Mouse (Mus musculus): ENCODE measurements around the gene Hbb-bh1.
"Not testable (repeated sequence)": the region's sequence is repeated elsewhere in the genome, so short reads cannot be mapped to it uniquely, and the experiment has no call there.

Gene Hbb-bh1

GRCm38 (mm10) chr7:103812174-103812573 lies 30.8 kb downstream of the Hbb-bh1 start:
- no peak for DNase-seq (ENCODE audit: low spot score)

- DNase-seq (ENCODE audit: low spot score): no peak
These were observed 31.6 kb downstream of the Hbb-bh1 start for GRCm38 (mm10) chr7:103811223-103811845.

DNA sequence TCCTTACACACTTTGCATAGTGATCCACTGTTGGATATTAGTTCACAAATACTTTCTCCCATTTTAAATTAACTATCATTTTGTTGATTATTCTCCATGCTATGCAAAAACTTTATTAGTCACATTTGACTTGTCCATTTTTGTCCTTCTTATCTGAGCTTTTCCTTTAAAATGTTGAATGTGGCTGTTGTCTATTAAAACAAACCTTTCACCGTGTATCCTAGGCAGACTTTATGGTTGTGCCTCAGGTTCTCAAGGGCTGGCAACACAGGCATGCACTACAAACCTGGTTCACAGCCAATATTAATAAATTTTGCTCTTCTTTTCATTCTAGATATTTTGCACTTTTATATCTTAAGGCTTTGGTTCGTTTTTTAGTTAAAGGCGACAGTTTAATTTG lies 32.2 kb downstream of the Hbb-bh1 start:
- DNase-seq (ENCODE audit: low spot score): no peak

- no peak for DNase-seq (ENCODE audit: low spot score)
These were observed 32.7 kb downstream of the Hbb-bh1 start for GRCm38 (mm10) chr7:103810296-103810695.

DNA sequence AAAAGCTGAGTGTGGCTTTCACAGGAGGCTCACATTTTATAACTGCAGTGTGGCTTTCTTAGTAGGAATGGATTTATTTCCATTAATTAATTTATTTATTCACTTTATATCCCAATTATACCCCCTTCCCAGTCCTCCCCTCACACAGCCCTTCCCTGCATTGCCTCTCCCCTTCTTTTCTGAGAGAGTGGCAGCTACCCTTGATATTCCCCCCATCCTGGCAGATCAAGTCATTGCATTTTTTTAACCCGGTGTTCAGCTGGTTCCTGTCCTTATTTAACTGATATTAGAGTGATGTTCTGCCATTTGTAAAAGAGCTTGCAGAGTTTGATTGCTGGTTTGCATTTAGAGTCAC lies 33.2 kb downstream of the Hbb-bh1 start:
- DNase-seq (ENCODE audit: low spot score): no peak

- DNase-seq (ENCODE audit: low spot score): no peak
These were observed 33.8 kb downstream of the Hbb-bh1 start for GRCm38 (mm10) chr7:103808971-103809800.

DNA sequence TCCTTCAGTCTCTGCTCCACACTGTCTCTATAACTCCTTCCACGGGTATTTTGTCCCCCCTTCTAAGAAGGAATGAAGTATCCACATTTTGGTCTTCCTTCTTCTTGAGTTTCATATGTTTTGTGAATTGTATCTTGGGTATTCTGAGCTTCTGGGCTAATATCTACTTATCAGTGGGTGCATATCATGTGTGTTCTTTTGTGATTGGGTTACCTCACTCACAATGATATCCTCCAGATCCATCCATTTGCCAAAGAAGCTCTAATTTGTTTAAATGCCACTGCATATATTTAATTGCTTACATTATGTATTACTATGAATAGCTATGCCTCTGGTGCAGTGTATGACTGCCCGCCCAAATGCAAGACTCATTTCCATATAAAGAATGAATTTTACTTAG lies 34.8 kb downstream of the Hbb-bh1 start:
- DNase-seq (ENCODE audit: low spot score): not testable (repeated sequence)

DNA sequence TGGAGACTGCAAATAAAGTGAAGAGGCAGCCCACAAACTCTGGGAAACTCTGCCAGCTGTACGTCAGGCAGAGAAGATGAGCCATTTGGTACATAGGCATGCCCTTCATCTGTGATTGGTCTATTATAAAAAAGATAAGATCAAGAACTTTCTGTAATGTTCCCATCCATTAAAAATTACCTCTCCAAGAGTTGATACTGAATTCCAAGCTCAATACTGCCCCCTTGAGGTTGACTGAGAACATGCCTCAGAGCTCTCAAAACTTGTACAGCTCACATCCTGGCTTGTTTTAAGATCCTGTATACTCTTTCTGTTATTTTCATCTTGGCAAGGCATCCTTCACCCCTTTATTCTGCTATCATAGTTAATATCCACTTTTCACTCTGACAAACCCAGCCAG lies 36.1 kb downstream of the Hbb-bh1 start:
- no peak for DNase-seq (ENCODE audit: low spot score)

DNA sequence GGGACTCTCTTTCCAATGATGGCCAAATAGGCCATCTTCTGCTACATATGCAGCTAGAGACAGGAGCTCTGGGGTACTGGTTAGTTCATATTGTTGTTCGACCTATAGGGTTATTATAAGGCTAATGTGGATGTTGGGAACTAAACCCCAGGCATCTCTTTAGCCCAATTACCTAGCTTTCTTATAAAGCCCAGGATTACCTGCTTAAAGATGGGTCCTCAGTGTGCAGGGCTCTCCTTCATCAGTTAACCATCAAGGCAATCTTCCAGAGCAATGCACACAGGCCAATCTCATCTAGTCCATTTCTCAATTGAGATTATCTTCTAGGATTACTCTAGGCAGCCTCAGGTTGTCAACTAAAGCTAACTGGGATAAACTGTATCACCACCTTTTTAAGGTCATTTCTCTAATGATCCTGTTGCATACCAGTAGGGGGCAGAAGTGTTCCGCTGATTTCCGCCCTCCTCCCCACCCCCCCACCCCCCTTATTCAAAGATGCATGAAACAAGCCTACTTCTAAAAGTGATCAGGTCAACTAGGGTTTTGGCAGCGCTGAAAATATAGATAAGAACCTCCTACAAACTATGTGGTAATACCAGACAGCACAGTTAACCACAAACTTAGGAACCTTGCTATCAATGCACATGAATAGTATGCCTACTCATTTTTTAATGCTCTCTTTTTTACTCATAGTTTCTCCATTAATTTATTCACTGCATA lies 50.1 kb downstream of the Hbb-bh1 start:
- no peak for DNase-seq (ENCODE audit: low spot score)

DNA sequence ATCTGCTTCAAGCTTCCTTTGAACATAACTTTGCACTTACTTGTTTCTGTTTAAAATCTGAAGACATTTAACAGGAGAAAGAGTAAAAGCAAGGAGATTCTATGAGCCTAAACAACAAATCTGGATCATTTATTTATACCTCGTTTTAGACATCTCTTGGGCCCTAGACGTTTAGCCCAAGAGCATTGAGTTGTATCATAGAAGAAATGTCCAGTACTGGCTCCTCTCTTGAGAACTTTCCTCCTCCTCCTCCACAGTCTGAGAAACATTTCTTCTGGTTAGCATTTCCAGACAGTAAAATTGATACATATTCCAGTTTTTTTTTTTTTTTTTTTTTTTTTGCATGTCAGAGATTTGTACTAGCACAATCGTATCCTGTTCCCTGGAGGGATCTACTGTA lies 51.2 kb downstream of the Hbb-bh1 start, which contains the start of gene Olfr67:
Gene Olfr67 (minus strand): TSS at position 101 of the 400 bp plus-strand sequence.
- DNase-seq (ENCODE audit: low spot score): no peak

All from yolk sac, embryonic 10.5 days (tissue).